Mouse (Mus musculus): ENCODE data around the gene Aldh16a1.
A peak's percentile ranks its signal among the peaks of the same experiment; 100 is the strongest.
"Not testable (repeated sequence)": the region's sequence is repeated elsewhere in the genome, so short reads cannot be mapped to it uniquely, and the experiment has no call there.

Gene Aldh16a1

GRCm38 (mm10) chr7:45134544-45135026 lies 19.8 kb downstream of the Aldh16a1 start:
- no peak for DNase-seq (ENCODE audit: low spot score in 2 of 2)

DNA sequence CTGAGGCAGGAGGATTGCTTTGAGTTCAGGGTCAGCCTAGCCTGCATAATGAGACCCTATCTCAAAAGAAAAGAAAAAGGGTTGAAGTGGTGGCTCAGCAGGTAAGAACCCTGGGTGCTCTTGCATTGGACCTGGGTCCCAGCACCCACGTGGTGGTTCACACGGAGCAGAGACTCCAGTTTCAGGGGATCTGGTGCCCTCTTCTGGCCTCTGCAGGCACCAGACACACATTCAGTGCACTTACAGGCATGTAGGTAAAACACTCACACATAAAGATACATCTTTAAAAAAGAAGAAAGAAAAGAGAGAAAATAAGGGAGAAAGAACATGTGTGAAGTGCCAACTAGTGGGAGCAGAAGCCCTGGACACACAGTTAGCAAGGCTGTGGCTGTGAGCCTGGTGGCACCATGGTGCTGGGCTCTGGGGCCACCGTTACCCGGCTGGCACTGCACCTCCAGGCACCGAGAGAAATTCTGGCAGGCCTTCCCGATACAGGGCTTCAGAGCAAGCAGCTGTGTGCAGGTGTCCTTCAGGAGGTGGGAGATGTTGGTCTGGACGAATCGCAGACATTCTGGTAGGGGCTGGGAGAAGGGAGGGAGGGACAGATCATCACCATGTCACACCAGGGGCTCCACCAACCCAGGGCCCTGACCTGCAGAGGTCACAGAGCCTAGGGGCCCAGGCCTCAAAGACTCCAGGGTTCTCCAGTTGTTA lies 20.8 kb downstream of the Aldh16a1 start:
- DNase-seq (ENCODE audit: low spot score in 2 of 2): no peak

DNA sequence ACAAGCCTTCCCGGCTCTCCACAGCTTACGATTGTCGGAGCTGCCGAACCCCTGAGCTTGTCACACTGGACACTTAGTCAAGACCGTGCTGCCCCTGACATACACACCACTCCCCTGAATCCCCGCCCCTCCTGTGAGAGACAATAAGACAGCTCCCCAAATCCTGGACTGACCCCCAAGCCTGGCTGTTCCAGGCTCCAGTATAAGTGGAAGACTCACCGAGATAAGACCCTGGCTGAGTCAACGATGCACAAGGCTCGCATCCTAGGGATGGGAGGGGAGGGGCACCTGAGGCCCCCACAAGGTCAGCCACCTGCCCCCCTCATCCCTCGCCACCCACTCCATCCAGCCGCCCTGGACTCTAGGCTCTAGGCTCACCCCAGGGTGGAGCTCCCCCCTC lies 22.5 kb downstream of the Aldh16a1 start:
- DNase-seq (ENCODE audit: low spot score in 2 of 2): no peak

DNA sequence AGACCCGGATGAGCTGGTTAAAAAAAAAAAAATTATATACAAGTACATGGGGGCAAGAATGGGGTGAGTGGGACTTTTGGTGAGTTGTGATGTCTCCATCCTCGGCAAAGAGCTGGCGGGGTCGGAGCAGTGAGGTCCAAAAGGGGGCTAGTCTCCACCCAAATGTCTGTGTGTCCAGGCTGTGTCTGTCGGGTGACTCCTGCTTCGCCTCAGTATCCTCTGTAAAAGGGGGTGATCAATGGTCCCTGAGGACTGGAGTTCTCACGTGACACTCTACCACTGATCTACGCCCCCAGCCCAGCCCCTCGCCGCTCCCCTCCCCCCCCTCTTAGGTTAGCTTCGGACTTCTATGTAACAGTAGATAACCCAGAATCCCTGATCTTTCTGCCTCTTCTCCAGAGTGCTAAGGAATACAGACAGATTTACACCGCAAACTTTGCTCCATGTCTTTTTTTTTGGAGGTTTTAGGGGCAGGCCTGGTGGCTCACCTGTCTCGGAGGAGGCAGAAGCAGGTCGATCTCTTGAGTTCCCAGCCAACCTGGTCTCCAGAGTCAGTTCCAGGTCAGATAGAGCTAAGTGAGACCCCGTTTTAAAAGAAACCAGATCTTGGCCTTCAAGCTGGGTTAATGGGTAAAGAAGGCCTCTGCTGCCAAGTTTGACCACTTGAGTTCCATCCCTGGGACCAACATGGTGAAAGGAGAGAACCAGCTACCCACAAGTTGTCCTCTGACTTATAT lies 24.4 kb downstream of the Aldh16a1 start:
- DNase-seq (ENCODE audit: low spot score in 2 of 2): no peak

GRCm38 (mm10) chr7:45129318-45129717 lies 25.1 kb downstream of the Aldh16a1 start:
- peak in 1 of 2 experiments; percentile 60 for DNase-seq (ENCODE audit: low spot score in 2 of 2)

DNA sequence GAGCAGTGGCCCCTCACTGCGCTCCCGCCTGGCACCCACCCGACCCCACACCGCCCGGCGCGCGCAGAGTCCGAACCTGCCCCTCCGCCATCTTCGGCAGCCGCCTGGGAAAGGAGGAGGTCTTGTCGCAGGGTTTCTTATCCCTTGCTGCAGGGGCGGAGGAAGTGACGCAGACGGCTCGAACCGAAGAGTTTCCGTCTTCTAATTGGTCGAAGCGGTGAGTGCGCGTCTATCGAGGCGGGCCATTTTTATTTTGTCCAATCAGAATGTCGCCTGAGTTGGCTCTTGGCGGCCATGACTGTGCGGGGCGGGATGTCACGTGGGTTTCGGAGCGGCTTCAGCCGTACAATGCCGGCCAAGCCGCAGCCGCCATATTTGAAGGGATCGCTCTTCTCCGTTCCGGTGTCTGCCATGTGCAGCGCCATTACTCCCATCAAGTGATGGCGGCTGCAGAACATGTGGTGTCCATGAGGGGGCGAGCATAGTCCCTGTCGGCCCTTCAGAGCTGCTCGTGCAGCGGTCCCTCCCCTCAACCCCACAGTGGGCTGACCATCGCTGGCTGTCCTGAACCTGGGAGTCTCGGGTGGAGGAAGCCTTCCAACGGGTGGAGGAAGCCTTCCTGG lies 25.6 kb downstream of the Aldh16a1 start, which contains the start of gene Rpl13a:
TSS of gene Rpl13a (minus strand) at position 138 of the 623 bp plus-strand sequence.
- DNase-seq (ENCODE audit: low spot score in 2 of 2): peak; percentile 100

- DNase-seq (ENCODE audit: low spot score in 2 of 2): no peak
These were observed 26.6 kb downstream of the Aldh16a1 start for GRCm38 (mm10) chr7:45127700-45128224.

- DNase-seq (ENCODE audit: low spot score in 2 of 2): no peak
These were observed 27.3 kb downstream of the Aldh16a1 start for GRCm38 (mm10) chr7:45126844-45127699.

- DNase-seq (ENCODE audit: low spot score in 2 of 2): no peak
These were observed 28.1 kb downstream of the Aldh16a1 start for GRCm38 (mm10) chr7:45126147-45126843.

GRCm38 (mm10) chr7:45125649-45126048 lies 28.7 kb downstream of the Aldh16a1 start:
- not testable (repeated sequence) for DNase-seq (ENCODE audit: low spot score in 2 of 2)

DNA sequence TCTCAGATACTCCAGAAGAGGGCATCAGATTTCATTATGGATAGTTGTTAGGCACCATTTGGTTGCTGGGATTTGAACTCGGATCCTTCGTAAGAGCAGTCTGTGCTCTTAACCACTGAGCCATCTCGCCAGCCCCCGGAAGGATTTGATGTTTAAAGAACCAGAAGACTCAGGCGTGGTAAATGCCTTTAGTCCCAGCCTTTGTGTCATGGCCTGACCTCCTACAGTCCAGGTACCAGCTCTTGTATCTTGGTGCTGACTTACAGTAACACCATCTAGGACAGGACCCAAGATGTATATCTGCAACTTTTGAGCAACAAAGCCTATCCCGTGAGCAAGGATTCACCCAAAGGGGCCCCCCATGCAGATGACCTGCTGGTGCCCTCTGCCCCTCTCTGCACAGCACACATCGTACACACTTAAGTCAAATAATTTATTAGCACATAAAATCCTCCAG lies 29.2 kb downstream of the Aldh16a1 start:
- DNase-seq (ENCODE audit: low spot score in 2 of 2): no peak

DNA sequence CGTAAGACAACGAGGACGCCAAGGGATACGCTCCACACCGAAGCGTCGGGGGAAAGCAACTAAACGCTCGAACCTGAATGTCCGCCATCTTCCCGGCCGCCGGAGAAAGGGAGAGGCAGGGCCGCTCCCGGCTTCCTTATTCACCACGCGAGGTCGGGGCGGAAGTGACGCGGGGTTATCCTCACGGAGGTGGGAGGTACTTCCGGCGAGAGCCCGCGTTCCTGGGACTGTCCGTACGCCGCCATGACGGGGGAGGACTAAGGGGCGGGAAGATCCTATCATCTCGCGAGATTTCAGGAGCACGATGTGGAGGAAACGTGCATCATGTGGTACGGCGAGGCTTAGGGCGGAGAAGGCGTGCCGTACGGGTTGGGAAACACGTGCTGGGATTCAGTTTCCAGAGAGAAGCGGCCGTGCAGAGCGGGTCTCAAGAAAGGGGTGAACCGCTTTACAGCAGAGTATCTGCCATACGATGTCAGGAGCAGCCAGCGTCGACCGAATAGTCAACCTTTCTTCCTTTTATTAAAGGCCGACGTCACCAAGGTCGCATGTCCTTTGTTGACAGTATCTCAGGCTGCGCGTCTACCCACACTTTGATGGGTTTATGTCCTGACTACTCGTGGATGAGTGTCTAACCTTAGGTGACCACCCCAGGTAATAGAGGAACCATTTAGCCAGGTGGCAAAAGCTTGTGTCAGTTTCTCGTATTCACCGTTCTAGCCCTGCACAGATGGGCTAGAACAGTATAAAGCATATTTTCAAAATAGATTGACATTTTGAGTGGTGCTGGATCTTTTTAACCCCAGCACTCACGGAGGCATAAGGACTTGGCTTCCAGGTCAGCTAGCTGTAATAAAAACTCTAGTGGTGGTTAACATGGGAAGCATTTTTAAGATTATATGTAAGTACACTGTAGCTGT lies 29.9 kb downstream of the Aldh16a1 start, which contains the start of gene Rps11:
TSS of gene Rps11 (minus strand) at position 216 of the 920 bp plus-strand sequence.
- peak; percentile 99 for DNase-seq (ENCODE audit: low spot score in 2 of 2)

GRCm38 (mm10) chr7:45123186-45123570 lies 31.2 kb downstream of the Aldh16a1 start:
- DNase-seq (ENCODE audit: low spot score in 2 of 2): no peak

GRCm38 (mm10) chr7:45122561-45123185 lies 31.7 kb downstream of the Aldh16a1 start:
- no peak for DNase-seq (ENCODE audit: low spot score in 2 of 2)

DNA sequence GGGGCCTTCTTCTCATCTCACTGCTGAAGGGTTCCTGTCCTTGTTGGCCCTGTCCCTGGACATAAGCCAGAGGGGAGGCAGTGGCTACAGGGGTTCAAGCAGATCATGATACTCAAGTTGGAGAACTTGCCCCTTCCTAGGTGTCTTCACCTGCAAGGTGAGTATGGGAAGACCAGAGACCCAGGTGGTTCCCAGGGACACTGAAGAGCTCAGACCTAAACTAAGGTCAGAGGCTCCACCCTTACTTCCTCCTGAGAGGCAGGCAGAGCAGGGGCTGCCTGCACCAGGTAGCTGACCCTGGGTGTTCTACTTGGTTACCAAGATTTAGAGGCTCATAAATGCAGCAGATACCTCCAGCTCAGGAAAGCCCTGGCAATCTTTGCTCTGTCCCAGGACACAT lies 32.4 kb downstream of the Aldh16a1 start:
- no peak for DNase-seq (ENCODE audit: low spot score in 2 of 2)

GRCm38 (mm10) chr7:45121404-45121803 lies 33.0 kb downstream of the Aldh16a1 start:
- peak; percentile 71 to 87 for DNase-seq (ENCODE audit: low spot score in 2 of 2)

GRCm38 (mm10) chr7:45119780-45120709 lies 34.3 kb downstream of the Aldh16a1 start:
- no peak for DNase-seq (ENCODE audit: low spot score in 2 of 2)

DNA sequence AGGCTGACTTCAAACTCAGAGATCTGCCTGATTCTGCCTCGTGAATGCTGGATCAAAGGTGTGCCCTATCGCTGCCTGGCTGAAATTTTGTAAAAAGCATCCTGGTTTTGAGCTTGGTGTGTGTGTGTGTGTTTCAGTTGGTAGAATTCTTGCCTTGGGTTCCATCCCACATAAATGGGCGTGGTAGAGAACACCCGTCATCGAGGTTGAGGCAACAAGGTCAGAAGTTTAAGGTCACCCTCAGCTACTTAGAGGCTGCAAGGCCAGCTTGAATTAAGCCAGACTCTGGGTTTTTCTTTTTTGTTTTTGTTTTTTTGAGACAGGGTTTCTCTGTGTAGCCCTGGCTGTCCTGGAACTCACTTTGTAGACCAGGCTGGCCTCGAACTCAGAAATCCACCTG lies 36.0 kb downstream of the Aldh16a1 start:
- DNase-seq (ENCODE audit: low spot score in 2 of 2): no peak

All from heart, adult 9 months (tissue).